Mouse (Mus musculus) heart, embryonic 15.5 days (tissue): ENCODE measurements around the gene Dok4. TPM values are rescaled to one million over a fixed set of nuclear protein-coding genes. Genes with fewer than 3 reads are reported as not detected.
A peak's percentile ranks its signal among the peaks of the same experiment; 100 is the strongest.
"Not testable (repeated sequence)": the region's sequence is repeated elsewhere in the genome, so short reads cannot be mapped to it uniquely, and the experiment has no call there.

ENCODE experiments used
- ATAC-seq: fragments of 200-750 bp; cut with Nextera tagmentation; replicated peaks from 2 replicates; pipeline ENCODE4 v1.8.0; 2017; ENCODE audit warnings: low read depth, moderate TSS enrichment; ENCODE audit not compliant: insufficient number of reproducible peaks, insufficient read depth, low FRiP score
- H3K27ac ChIP-seq: fragments of 300-500 bp; sonication (generic); 2 replicates; pipeline ENCODE4 v1.5.1; 2015; ENCODE audit warnings: mild to moderate bottlenecking, inconsistent platforms
- H3K27me3 ChIP-seq: fragments of 300-500 bp; sonication (generic); 2 replicates; pipeline ENCODE4 v1.6.1; 2015; ENCODE audit warnings: inconsistent platforms
- H3K36me3 ChIP-seq: fragments of 300-500 bp; sonication (generic); 2 replicates; pipeline ENCODE4 v1.6.1; 2015; ENCODE audit warnings: mild to moderate bottlenecking, inconsistent platforms
- H3K4me1 ChIP-seq: fragments of 300-500 bp; sonication (generic); replicated peaks from 2 replicates; pipeline ENCODE4 v1.6.1; 2015; ENCODE audit warnings: inconsistent platforms
- H3K4me2 ChIP-seq: fragments of 300-500 bp; sonication (generic); 2 replicates; pipeline ENCODE4 v1.6.1; 2015; ENCODE audit warnings: inconsistent platforms, mild to moderate bottlenecking, moderate library complexity
- H3K4me3 ChIP-seq: fragments of 300-500 bp; sonication (generic); 2 replicates; pipeline ENCODE4 v1.5.1; 2015; ENCODE audit warnings: mild to moderate bottlenecking, inconsistent platforms
- H3K9ac ChIP-seq: fragments of 300-500 bp; sonication (generic); 2 replicates; pipeline ENCODE4 v1.6.1; 2015; ENCODE audit warnings: mild to moderate bottlenecking, inconsistent platforms
- H3K9me3 ChIP-seq: fragments of 300-500 bp; sonication (generic); replicated peaks from 2 replicates; pipeline ENCODE4 v1.6.1; 2016; ENCODE audit warnings: inconsistent platforms
- WGBS: fragments of 180-500 bp; shearing (Covaris S2); methylation state at CpG from one replicate; pipeline ENCODE4 v1.1.7; 2015; ENCODE audit warnings: mixed read lengths; 5-methylcytosine and 5-hydroxymethylcytosine counted together
- polyA plus RNA-seq: library from polyadenylated mRNA; unstranded; fragments of >200 nt; fragmentation: Nextera tagmentation; extraction: Ambion mirVana; gene quantifications from 2 replicates; pipeline ENCODE4 v1.2.1, GENCODE M21; 2015

Gene Dok4
- polyA plus RNA-seq, 1 experiment from 2014 or later, result 22.9 TPM

DNA sequence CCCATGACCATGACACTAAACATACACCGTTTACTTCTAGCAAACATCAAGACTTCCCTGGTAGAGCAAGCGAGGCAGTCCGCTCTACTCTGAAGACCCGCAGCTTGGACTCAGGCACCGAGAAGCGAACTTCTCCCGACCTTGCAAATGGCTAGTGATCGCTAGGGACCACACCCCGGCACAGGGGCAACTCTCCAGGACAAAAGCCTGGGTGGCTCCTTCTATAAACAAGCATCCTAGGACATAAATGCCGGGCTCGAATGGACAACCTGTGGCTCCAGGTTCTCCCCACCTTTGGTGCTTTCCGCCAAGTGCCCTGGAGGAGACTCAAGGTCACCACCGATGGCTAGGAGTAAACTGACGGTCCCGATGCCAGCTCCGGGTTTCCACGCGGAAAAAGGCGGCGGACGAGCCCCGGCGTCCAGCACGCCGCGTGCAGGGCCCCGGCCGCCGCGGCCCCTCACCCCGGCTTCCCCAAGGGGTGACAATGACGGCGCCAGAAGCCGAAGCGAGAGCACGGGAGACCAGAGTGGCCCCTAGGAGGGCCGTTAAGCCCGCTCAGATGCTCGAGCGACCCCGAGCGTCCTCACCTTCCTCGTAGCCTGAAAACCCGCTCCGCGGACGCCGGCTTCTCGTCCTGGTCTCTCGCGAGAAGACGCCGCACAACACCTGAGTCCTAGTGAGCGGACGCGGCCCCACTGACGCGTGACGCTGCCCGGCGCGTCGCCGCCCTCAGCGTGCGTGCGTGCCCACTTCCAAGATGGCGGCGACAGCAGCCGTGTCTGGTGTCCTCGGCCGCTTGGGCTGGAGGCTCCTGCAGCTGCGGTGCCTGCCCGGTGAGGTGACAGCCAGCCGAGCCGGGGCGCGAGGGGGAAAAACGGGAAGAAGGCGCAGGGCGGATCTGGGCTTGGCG, 38.2 kb downstream of the Dok4 start, which contains the start of the genes Coq9 and Ciapin1:
Gene Coq9, plus strand, starts transcription at position 660 of the 913 bp plus-strand sequence.
Gene Ciapin1, minus strand, starts transcription at position 697 of the 913 bp plus-strand sequence.
- Histone ChIP-seq H3K4me3 (peak within 1 kb of the TSS; percentile 100), H3K9ac (peak within 1 kb of the TSS; percentile 97), H3K27me3 (no peaks in the 10 kb centered on the region), H3K27ac (peak within 1 kb of the TSS; percentile 99), H3K4me1 (peaks cover 17% of the 10 kb centered on the region), H3K4me2 (peak within 1 kb of the TSS; percentile 91), H3K9me3 (no peaks in the 10 kb centered on the region), H3K36me3 (0 out of 2 replicates have a peak, but pooled peaks cover 4% of the 10 kb centered on the region)
- ATAC-seq, result peak; percentile 97
- WGBS, result under 1% methylated on average over 82 of the region's 82 CpGs

DNA sequence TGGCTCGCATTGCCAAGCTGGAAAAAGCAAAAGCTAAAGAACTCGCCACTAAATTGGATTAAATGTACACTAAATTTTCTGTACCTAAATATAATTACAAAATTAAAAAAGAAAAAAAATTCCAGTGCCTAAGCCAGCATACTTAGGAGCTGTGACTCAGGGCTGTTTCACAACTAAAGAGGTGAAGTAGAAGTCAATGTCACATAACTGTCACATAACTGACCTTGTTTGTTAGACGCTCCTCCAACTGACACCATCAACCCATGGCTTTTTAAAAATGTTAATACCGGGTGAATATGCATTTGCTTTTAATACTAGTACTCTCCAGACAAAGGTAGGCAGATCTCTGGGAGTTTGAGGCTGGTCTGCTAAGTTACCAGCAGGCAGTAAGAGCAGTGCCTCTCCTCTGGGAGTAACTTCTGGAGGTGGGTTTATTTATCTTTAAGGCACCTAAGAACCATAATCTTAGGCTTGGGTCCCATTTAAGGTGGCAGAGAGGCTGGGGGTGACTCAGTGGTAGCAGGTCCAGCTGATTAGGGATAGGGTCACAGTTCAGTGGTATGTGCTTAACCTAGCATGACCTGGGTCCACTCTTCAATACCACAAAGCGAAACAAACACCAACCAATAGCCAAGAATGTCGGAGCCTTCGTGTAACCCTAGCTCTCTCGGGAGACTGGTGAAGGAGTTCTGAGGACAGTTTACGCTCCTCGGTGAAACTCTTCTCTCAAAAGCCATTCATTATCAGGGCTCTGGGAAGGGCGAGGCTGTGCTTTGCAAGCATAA, 39.5 kb downstream of the Dok4 start:
- H3K36me3 ChIP-seq, result peaks cover 6% of the 10 kb centered on the region
- peaks cover 17% of the 10 kb centered on the region for H3K4me1 ChIP-seq
- H3K4me3 ChIP-seq, result peak overlapping the region; percentile 100
- peak overlapping the region; percentile 97 for H3K9ac ChIP-seq
- 57% methylated on average over 11 of the region's 11 CpGs for WGBS
- no peak overlapping the region for H3K27ac ChIP-seq
- no peaks in the 10 kb centered on the region for H3K27me3 ChIP-seq
- ATAC-seq, result no peak
- peak overlapping the region; percentile 91 for H3K4me2 ChIP-seq
- H3K9me3 ChIP-seq, result no peaks in the 10 kb centered on the region

DNA sequence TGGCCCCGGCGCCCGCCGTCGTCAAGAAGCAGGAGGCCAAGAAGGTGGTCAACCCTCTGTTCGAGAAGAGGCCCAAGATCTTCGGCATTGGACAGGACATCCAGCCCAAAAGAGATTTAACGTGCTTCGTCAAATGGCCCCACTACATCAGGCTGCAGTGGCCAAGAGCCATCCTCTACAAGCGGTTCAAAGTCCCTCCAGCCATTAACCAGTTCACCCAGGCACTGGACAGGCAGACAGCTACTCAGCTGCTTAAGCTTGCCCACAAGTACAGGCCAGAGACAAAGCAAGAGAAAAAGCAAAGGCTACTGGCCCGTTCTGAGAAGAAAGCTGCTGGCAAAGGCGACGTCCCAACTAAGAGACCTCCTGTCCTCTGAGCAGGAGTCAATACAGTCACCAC, 40.4 kb downstream of the Dok4 start:
- WGBS, result 94% methylated on average over 13 of the region's 13 CpGs
- not testable (repeated sequence) for H3K4me2 ChIP-seq, H3K9ac ChIP-seq, H3K27me3 ChIP-seq, ATAC-seq, H3K9me3 ChIP-seq, H3K4me3 ChIP-seq, H3K27ac ChIP-seq
- Histone ChIP-seq H3K36me3 (peaks cover 13% of the 10 kb centered on the region), H3K4me1 (peaks cover 17% of the 10 kb centered on the region)

GRCm38 (mm10) chr8:94833901-94834405, 42.2 kb downstream of the Dok4 start:
- H3K4me3 ChIP-seq, H3K4me2 ChIP-seq, H3K9me3 ChIP-seq, ATAC-seq, H3K9ac ChIP-seq, H3K27ac ChIP-seq, H3K27me3 ChIP-seq: not testable (repeated sequence)
- Histone ChIP-seq H3K4me1 (peaks cover 17% of the 10 kb centered on the region), H3K36me3 (peaks cover 25% of the 10 kb centered on the region)
- 74% methylated on average over 7 of the region's 7 CpGs for WGBS

- H3K27ac ChIP-seq, result no peak overlapping the region
- ATAC-seq, result no peak
- H3K36me3 ChIP-seq, result peaks cover 68% of the 10 kb centered on the region
- H3K9me3 ChIP-seq, result no peaks in the 10 kb centered on the region
- no peak overlapping the region for H3K4me3 ChIP-seq
- no peak overlapping the region for H3K9ac ChIP-seq
- 80% methylated on average over 6 of the region's 6 CpGs for WGBS
- H3K4me2 ChIP-seq, result no peak overlapping the region
- no peaks in the 10 kb centered on the region for H3K4me1 ChIP-seq
- no peaks in the 10 kb centered on the region for H3K27me3 ChIP-seq
Measured at GRCm38 (mm10) chr8:94828284-94828683, 47.8 kb downstream of the Dok4 start.

DNA sequence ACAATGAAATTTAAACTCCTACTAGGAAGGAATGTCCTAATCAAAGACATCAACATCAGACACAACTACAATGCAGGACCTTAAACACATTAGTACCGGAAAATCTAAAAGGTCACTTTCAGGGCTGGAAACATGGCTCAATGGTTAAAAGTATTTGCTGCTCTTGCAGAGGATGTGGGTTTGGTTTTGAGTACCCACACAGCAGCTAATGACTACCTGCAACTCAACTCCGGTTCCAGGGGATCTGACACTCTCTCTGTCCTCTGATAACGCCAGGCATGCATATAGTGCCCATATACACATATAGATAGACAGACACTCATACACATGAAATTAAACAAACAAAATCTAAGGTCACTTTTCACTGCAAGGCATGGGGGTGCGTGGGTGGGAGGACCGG, 49.9 kb downstream of the Dok4 start:
- Histone ChIP-seq H3K36me3 (peaks cover 75% of the 10 kb centered on the region), H3K4me1 (0 out of 2 replicates have a peak, but pooled peaks cover 2% of the 10 kb centered on the region), H3K27ac (no peak overlapping the region), H3K9me3 (no peaks in the 10 kb centered on the region), H3K9ac (no peak overlapping the region), H3K4me3 (no peak overlapping the region), H3K27me3 (no peaks in the 10 kb centered on the region), H3K4me2 (no peak overlapping the region)
- WGBS, result 88% methylated on average over 5 of the region's 5 CpGs
- ATAC-seq, result no peak

DNA sequence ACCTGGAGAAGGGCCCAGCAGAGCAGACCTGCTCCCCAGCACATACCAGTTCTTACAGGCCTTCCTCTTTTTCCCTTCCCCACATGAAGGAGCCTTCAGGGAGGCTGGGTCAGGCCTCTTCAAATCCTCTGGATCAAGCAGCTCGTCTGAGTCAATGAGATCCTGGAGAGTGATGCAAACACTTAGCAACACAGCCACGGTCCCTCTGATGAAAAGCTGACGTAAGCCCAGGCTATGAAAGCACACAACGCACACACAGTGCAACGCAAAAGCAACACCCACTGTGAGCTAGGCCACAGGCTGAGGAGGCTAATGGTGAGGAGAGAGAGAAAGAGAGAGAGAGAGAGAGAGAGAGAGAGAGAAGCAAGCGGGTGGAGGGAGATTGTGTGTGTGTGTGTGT, 51.0 kb downstream of the Dok4 start:
- H3K9me3 ChIP-seq, result no peaks in the 10 kb centered on the region
- no peak for ATAC-seq
- WGBS, result 85% methylated on average over 6 of the region's 6 CpGs
- H3K4me2 ChIP-seq, result no peak overlapping the region
- H3K4me3 ChIP-seq, result no peak overlapping the region
- H3K36me3 ChIP-seq, result peaks cover 67% of the 10 kb centered on the region
- H3K27me3 ChIP-seq, result no peaks in the 10 kb centered on the region
- no peak overlapping the region for H3K27ac ChIP-seq
- H3K4me1 ChIP-seq, result 0 out of 2 replicates have a peak, but pooled peaks cover 2% of the 10 kb centered on the region
- H3K9ac ChIP-seq, result no peak overlapping the region

DNA sequence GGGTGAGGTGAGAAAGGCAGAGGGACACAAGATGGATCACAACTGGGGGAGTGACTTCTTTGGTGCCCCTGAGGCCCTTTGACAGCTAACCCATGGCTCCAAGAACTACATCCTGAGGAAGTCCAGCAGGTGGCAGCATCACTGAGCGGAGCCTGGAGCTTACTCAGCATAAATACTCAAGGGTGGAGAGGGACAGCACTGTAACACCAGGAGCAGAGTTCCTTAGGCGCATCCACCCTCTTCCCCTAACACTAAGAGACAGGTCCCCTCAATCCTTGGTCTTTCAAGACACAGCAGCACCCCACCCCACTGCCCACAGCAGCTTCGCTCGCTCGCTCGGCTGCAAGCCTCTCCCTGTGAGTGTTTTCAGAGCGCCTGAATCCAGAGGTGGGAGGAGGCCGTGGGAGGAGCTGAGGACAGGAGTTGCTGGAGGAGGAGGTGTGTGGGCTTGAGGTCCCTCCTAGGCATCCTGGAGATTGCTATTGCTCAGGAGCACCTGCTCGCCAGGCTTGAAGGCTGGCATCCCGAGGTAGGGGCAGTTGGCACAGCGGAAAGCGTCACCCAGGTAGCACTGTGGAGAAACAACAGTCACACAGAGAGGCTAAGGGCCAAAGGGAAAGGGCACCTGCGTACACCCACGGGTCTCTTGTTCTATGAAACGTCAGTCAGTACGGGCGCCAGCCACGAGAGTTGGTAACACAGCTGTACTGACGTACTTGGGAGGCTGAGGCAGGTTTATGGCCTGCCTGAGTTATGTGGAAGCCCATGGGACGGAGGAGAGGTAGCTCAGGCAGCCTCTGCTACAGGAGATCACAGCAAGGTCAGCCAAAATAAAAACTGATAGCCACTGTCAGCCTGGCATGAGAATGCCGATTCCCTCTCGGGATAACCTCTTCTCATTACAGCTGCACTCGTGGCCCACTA, 53.2 kb downstream of the Dok4 start:
- Histone ChIP-seq H3K27ac (no peak overlapping the region), H3K9me3 (no peaks in the 10 kb centered on the region), H3K4me3 (no peak overlapping the region), H3K27me3 (no peaks in the 10 kb centered on the region), H3K36me3 (peaks cover 57% of the 10 kb centered on the region), H3K4me1 (0 out of 2 replicates have a peak, but pooled peaks cover 2% of the 10 kb centered on the region), H3K4me2 (no peak overlapping the region), H3K9ac (no peak overlapping the region)
- WGBS, result 77% methylated on average over 23 of the region's 23 CpGs
- 0 out of 2 replicates have a peak, but pooled peaks have one; percentile 42 for ATAC-seq

GRCm38 (mm10) chr8:94821381-94821780, 54.7 kb downstream of the Dok4 start:
- 95% methylated on average over 2 of the region's 2 CpGs for WGBS
- Histone ChIP-seq H3K9me3 (no peaks in the 10 kb centered on the region), H3K36me3 (peaks cover 46% of the 10 kb centered on the region), H3K9ac (no peak overlapping the region), H3K4me3 (no peak overlapping the region), H3K27ac (no peak overlapping the region), H3K4me2 (no peak overlapping the region), H3K4me1 (0 out of 2 replicates have a peak, but pooled peaks cover 2% of the 10 kb centered on the region), H3K27me3 (no peaks in the 10 kb centered on the region)
- no peak for ATAC-seq

GRCm38 (mm10) chr8:94820553-94820952, 55.6 kb downstream of the Dok4 start:
- ATAC-seq, result no peak
- no peaks in the 10 kb centered on the region for H3K9me3 ChIP-seq
- H3K27me3 ChIP-seq, result no peaks in the 10 kb centered on the region
- H3K27ac ChIP-seq, result no peak overlapping the region
- 0 out of 2 replicates have a peak, but pooled peaks cover 2% of the 10 kb centered on the region for H3K4me1 ChIP-seq
- no peak overlapping the region for H3K4me3 ChIP-seq
- no peak overlapping the region for H3K9ac ChIP-seq
- 90% methylated on average over 7 of the region's 7 CpGs for WGBS
- peaks cover 38% of the 10 kb centered on the region for H3K36me3 ChIP-seq
- no peak overlapping the region for H3K4me2 ChIP-seq
